Mouse (Mus musculus) liver, adult 2 months (tissue): ENCODE results near the gene Tulp2. TPM values are rescaled to one million over a fixed set of nuclear protein-coding genes. Genes with fewer than 3 reads are reported as not detected.
A peak's percentile ranks its signal among the peaks of the same experiment; 100 is the strongest.

Experiments used
- DNase-seq: peaks from one replicate; pipeline ENCODE4 v3.0.0-alpha.2; 2011; ENCODE audit warnings: low read depth, low spot score; ENCODE audit errors: extremely low read depth
- H3K27ac ChIP-seq: fragments of 200-500 bp; replicated peaks from 2 replicates; pipeline ENCODE4 v1.5.1; 2012; ENCODE audit warnings: low read depth, mild to moderate bottlenecking, control low read depth, inconsistent platforms, low read length; ENCODE audit not compliant: insufficient read depth
- H3K27me3 ChIP-seq: fragments of 200-500 bp; 2 replicates; pipeline ENCODE4 v1.6.1; 2012; ENCODE audit warnings: mild to moderate bottlenecking, moderate library complexity, low read length, inconsistent platforms; ENCODE audit not compliant: control insufficient read depth, insufficient read depth
- H3K36me3 ChIP-seq: fragments of 200-500 bp; 2 replicates; pipeline ENCODE4 v1.6.1; 2012; ENCODE audit warnings: low read length, inconsistent platforms; ENCODE audit not compliant: control insufficient read depth, insufficient read depth
- H3K4me1 ChIP-seq: fragments of 200-500 bp; 2 replicates; pipeline ENCODE4 v1.6.1; 2011; ENCODE audit warnings: low read length; ENCODE audit not compliant: control insufficient read depth, insufficient read depth
- H3K4me3 ChIP-seq: fragments of 200-500 bp; 2 replicates; pipeline ENCODE4 v1.5.1; 2011; ENCODE audit warnings: low read depth, mild to moderate bottlenecking, control low read depth, low read length, moderate library complexity; ENCODE audit not compliant: insufficient read depth
- H3K79me2 ChIP-seq: fragments of 200-500 bp; 2 replicates; pipeline ENCODE4 v1.6.1; 2012; ENCODE audit warnings: inconsistent platforms, mild to moderate bottlenecking, low read length, moderate library complexity; ENCODE audit not compliant: control insufficient read depth, insufficient read depth
- H3K9ac ChIP-seq: fragments of 200-500 bp; 2 replicates; pipeline ENCODE4 v1.6.1; 2012; ENCODE audit warnings: low read depth, mild to moderate bottlenecking, control low read depth, inconsistent platforms, low read length
- CTCF ChIP-seq: fragments of 200-500 bp; IDR thresholded peaks from 2 replicates; pipeline ENCODE4 v1.5.1; 2011; ENCODE audit warnings: low read depth, low read length, control low read depth
- POLR2A ChIP-seq: fragments of 200-500 bp; IDR thresholded peaks from 2 replicates; pipeline ENCODE4 v1.6.1; 2011; ENCODE audit warnings: low read length, control low read depth; ENCODE audit not compliant: insufficient read depth; ENCODE audit errors: extremely low read depth
- WGBS: fragments of 180-500 bp; shearing (Covaris S2); methylation state at CpG from one replicate; pipeline ENCODE4 v1.1.7; 2018; 5-methylcytosine and 5-hydroxymethylcytosine counted together
- polyA plus RNA-seq: library from polyadenylated mRNA; depleted of rRNA; stranded (reverse); fragments of >200 nt; gene quantifications from 2 replicates; pipeline ENCODE4 v1.2.3, GENCODE M21; 2012
- total RNA-seq: library from RNA; depleted of rRNA; stranded (reverse); fragments of >200 nt; gene quantifications from 2 replicates; pipeline ENCODE4 v1.2.3, GENCODE M21; 2014

The Tulp2 gene
- total and polyA plus RNA-seq, 2 experiments: 0.18 to 0.31 TPM

DNA sequence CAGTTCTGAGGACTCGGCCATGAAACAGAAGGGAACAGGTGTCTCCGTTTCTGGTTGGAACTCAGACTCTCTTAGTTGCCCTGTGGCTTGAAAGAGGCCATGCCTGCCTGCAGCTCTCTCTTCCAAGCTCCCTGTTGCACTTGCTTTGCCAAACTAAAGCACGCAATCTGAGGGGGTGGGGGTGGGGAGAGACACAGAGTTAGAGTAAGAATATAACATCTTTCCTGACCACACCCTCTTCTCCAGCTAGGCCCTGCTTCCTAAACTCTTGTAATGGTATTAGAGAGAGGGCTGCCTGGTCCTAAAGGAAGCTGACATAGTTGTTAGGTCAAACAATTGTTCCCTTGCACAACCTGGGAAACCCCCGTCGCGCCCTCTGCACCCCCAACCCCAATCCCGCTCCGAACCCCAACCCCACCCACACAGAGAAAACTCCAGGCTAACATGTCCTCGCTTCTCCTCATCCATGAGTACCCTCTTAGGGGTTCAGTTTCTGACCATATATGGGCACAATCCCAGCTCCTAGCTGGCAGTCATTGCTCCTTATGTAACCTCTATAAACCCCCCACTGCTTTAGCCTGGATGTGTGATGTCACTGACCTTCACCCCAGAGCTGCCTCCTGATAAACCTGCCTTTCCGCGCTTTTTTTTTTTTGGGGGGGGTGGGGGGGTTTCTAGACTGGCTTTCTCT lies 69.3 kb downstream of the Tulp2 start:
- 71% methylated on average over 11 of the region's 11 CpGs for WGBS
- no peak for DNase-seq
- Histone ChIP-seq H3K9ac (no peak overlapping the region), H3K27ac (no peak overlapping the region), H3K36me3 (no peaks in the 10 kb centered on the region), H3K4me1 (peaks cover 8% of the 10 kb centered on the region), H3K4me3 (no peak overlapping the region), H3K79me2 (no peaks in the 10 kb centered on the region), H3K27me3 (no peaks in the 10 kb centered on the region)
- no peak for TF ChIP-seq POLR2A
- TF ChIP-seq CTCF: no peak

DNA sequence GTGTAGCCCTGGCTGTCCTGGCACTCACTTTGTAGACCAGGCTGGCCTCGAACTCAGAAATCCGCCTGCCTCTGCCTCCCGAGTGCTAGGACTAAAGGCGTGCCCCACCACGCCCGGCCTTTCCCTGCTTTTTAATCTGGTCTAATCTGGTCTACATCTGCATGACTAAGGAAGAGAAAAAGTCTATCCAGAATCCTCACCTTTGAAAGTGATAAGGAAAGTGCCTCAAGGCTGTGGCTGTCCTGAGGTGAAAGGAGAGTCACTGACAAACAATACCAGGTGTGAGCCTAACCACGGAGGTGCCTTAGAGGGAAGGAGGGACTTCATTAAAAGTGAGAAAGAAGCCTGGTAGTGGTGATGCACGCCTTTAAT lies 69.8 kb downstream of the Tulp2 start:
- Histone ChIP-seq H3K36me3 (no peaks in the 10 kb centered on the region), H3K4me1 (peaks cover 8% of the 10 kb centered on the region), H3K27ac (no peak overlapping the region), H3K4me3 (no peak overlapping the region), H3K27me3 (no peaks in the 10 kb centered on the region), H3K9ac (no peak overlapping the region), H3K79me2 (no peaks in the 10 kb centered on the region)
- TF ChIP-seq POLR2A (no peak), CTCF (no peak)
- 87% methylated on average over 8 of the region's 8 CpGs for WGBS
- DNase-seq: no peak

DNA sequence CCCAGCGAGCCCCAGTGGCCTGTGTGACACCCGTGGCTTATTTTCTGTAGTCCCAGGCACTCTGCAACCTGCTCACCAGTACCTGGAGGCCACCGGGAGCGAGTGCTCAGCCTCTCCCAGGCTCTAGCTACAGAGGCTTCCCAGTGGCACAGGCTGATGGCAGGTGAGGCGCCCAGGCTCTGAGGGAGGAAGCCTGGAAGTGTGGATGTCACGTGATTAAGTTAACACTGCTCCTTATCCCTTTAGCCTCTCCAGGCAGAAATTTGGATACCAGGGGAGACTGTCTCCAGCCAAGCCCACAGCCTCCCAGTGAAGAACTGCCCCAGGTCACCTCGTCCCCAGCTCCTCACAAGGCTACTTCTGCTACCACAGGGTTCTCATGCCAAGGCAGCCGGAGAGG lies 71.8 kb downstream of the Tulp2 start:
- peak; percentile 49 for DNase-seq
- TF ChIP-seq POLR2A: no peak
- Histone ChIP-seq H3K79me2 (no peaks in the 10 kb centered on the region), H3K9ac (peak overlapping the region; percentile 23), H3K36me3 (no peaks in the 10 kb centered on the region), H3K27ac (peak overlapping the region; percentile 64), H3K27me3 (no peaks in the 10 kb centered on the region), H3K4me1 (peaks cover 8% of the 10 kb centered on the region), H3K4me3 (no peak overlapping the region)
- 78% methylated on average over 8 of the region's 8 CpGs for WGBS

DNA sequence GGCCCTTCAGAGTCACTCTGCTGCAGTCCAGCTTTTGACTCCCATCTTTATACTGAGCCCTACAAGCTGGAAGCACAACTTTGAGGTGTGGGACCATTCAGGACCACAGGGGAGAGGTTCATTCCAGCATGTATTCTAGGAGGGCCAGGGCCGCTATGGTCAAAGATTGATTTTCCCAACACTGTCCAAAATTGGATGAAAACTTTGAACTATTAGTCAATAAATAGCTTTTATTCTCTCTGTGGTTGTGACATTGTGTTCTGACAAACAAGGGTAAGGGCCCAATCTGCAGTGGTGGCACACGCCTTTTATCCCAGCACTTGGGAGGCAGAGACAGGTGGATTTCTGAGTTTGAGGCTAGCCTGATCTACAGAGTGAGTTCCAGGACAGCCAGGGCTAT lies 72.3 kb downstream of the Tulp2 start:
- 23% methylated on average over 2 of the region's 2 CpGs for WGBS
- peaks cover 8% of the 10 kb centered on the region for H3K4me1 ChIP-seq
- no peaks in the 10 kb centered on the region for H3K79me2 ChIP-seq
- H3K36me3 ChIP-seq: no peaks in the 10 kb centered on the region
- DNase-seq: peak; percentile 89
- TF ChIP-seq POLR2A (no peak), CTCF (no peak)
- no peak overlapping the region for H3K4me3 ChIP-seq
- H3K27me3 ChIP-seq: no peaks in the 10 kb centered on the region
- peak overlapping the region; percentile 23; the same call in 1 of the 2 replicates for H3K9ac ChIP-seq
- H3K27ac ChIP-seq: peak overlapping the region; percentile 64

DNA sequence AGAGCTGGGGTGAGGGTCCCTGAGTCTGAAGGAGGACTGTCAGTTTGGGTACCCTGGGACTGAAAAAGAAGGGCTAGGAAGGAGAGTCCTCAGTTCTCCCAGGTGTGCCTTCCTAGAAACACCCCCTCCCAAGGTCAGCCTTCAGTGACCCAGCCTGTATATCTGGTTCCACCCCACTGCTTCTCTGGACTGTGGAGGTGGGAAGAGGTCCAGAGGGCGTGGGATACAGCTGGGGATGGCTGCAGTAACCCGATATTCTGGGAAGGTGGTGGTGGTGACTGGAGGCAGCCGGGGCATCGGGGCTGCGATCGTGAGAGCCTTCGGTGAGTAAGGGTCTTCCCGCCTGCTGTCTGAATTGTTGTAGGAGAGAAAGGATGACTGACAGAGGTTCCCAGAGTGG lies 73.1 kb downstream of the Tulp2 start, which contains the start of gene Hsd17b14:
Gene Hsd17b14, plus strand, starts transcription at position 150 of the 400 bp plus-strand sequence.
- WGBS: 65% methylated on average over 8 of the region's 8 CpGs
- DNase-seq: no peak
- no peaks in the 10 kb centered on the region for H3K36me3 ChIP-seq
- H3K4me3 ChIP-seq: no peak within 1 kb of the TSS
- peak within 1 kb of the TSS; percentile 23 for H3K9ac ChIP-seq
- no peaks in the 10 kb centered on the region for H3K27me3 ChIP-seq
- no peak for TF ChIP-seq POLR2A
- no peak for TF ChIP-seq CTCF
- H3K4me1 ChIP-seq: peaks cover 8% of the 10 kb centered on the region
- no peaks in the 10 kb centered on the region for H3K79me2 ChIP-seq
- peak within 1 kb of the TSS; percentile 64 for H3K27ac ChIP-seq

DNA sequence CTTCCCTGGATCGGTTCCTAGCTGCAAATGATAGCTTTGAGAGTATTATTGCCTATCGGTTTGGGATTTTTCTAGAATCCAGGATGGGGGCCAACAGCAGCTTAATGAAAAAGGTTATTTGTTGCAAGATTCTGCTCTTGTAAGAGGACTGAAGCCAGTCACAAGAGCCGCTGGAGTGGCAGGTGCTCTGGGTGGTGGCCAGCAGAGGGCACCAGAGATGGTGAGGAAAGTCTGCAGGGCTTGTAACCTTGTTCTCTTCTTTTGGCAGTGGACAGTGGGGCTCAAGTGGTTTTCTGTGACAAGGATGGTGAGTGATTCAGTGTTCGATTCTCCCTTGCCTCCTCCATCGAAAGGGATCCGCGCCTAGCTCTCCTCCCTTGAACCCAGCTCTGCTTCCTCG lies 74.1 kb downstream of the Tulp2 start:
- no peak overlapping the region for H3K27ac ChIP-seq
- no peak overlapping the region for H3K4me3 ChIP-seq
- no peaks in the 10 kb centered on the region for H3K27me3 ChIP-seq
- no peaks in the 10 kb centered on the region for H3K79me2 ChIP-seq
- H3K36me3 ChIP-seq: no peaks in the 10 kb centered on the region
- H3K9ac ChIP-seq: no peak overlapping the region
- WGBS: 28% methylated on average over 8 of the region's 8 CpGs
- TF ChIP-seq POLR2A (no peak), CTCF (peak; percentile 91)
- DNase-seq: peak; percentile 69
- H3K4me1 ChIP-seq: peaks cover 8% of the 10 kb centered on the region
